Mouse (Mus musculus): ENCODE data around the gene Bcl9l. TPM values are rescaled to one million over a fixed set of nuclear protein-coding genes. Genes with fewer than 3 reads are reported as not detected.

Gene Bcl9l
- polyA plus RNA-seq, 1 experiment = 21.7 TPM

DNA sequence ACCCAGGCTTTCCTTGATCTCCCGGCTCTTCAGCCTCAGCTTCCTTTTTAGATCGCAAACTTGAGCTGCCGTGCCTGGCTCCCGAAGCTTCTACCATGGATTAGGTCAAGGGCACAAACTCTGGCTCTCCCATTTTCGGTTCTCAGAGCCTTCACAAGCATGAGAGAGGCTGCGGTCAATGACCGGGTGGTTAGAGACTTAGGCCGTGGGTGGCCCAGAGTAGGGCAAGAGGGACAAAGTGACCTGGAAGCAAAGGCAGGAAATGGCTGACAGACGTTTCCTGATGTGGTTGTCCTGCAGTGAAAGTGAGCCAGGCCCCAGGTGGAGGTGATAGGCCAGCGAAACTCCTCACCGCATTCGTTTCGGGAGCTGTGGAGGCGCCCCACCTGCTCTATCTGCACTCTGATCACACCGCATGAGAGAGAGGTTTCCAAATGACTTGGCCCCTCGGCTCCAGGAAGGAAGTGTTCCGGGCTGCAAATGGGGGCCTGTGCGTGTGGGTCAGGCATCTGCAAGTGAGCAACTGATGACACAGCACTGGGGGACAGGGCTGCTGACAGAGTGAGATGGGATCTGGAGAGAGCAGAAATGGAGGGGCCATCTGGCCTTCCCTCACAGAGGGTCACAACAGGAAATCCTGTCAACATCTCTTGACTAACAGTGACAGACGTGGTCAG lies 55.1 kb downstream of the Bcl9l start:
- DNase-seq (ENCODE audit: extremely low spot score in 1 of 2, low spot score in 1 of 2) = no peak

DNA sequence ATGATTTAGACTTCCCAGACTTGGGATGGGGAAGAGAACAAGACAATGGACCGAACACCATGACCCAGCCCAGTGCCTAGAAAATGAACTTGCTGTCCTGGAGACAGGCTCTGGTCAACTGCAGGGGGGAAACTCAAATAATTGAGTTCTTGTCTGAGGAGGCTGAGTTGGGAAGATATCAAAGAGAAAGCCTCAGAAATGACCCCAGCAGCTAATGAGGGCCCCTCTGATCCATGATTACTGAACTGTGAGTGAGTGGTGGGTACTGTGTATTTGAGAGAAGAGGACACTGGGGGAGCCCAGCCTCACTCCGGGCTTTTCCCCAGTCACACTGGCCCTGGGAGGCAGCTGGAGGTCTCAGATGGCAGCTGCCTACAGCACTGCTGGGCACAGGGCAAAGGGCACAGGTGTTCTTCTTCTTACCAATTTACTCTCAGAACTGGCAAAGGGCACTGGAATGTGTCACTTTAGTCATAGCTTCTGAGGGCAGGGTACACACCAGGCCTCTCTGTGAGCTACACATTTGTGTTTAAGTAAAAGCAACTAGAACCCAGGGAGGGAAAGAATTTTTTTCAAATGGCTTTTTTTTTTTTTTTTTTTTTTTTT lies 57.3 kb downstream of the Bcl9l start:
- DNase-seq (ENCODE audit: extremely low spot score in 1 of 2, low spot score in 1 of 2) = no peak

DNA sequence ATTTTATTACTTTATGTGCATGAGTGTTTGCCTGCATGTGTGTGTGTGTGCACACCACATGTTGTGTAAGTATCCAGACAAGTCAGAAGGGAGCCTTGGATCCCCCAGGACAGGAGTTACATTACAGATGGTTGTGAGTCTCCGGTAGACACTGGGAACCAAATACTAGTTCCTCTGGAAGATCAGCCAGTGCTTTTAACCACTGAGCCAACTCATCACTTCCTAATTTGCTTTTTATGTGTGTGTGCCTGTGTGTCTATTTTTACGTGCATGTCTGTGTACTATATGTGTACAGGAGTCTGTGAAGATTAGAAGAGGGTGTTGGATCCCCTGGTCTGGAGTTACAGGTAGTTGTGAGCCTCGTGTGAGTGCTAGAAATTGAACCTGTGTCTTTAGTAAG lies 58.1 kb downstream of the Bcl9l start:
- no peak for DNase-seq (ENCODE audit: extremely low spot score in 1 of 2, low spot score in 1 of 2)

DNA sequence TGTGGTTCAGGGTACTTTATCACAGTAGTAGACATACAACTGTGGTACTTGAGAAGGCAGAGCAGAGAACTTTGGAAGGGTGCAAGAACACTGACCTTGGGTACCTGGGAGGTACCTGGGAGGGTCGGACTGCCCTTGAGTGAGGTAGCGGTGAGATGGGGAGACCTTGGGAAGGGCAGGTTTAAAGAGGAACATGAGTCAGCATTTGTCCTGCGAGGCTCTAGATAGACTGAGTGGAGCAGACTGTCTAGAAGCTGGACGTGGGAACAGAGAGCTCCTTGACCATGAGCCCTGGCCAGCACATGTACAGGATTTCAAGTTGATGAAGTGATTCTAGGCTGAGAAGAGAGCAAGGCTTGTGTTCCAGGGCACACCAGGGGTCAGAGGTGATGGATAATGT lies 59.7 kb downstream of the Bcl9l start:
- no peak for DNase-seq (ENCODE audit: extremely low spot score in 1 of 2, low spot score in 1 of 2)

DNA sequence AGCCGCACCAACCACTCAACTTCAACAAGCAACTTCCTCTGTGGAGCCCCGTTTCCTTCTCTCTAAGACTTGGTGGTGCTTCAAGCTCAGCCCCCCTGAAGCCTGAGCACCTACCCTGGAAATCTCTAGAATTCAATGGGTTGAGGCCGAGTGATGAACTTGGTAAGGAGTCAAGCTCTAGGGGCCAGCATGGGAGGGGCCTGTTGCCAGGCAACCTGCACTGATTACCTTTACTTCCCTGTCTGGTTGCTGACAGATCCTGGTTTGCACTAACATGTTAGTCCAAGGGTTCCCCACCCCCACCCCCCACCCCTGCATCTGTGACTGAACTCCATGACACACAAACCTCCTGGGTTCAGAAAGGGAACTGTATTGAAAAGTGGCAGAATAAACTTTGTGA lies 62.4 kb downstream of the Bcl9l start:
- no peak for DNase-seq (ENCODE audit: extremely low spot score in 1 of 2, low spot score in 1 of 2)

DNA sequence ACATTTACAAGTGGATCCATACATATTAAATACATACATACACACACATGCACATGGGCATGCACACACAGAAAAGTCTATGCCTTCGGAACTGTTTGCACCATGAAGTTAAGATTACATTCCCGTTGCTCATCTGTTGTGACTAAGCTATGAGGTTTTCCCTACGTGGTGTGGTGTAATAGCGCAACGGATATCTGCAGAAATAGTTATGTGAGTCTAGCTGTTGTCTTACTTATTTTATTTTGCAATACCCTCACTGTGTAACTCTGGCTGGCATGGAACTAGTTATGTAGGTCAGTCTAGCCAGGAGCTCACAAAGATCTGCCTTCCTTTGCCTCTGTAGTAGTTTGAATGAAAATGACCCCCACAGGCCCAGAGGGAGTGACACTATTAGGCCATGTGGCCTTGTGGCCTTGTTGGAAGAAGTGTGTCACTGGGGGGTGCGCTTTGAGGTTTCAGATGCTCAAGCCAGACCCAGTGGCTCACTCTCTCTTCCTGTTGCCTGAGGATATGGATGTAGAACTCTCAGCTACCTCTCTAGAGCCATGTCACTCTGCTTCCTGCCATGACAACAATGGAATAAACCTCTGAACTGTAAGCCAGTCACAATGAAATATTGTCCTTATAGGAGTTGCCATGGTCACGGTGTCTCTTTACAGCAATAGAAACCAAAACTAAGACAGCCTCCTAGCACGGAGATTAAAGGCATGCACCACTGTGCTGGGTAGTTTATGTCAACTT lies 66.0 kb downstream of the Bcl9l start:
- DNase-seq (ENCODE audit: extremely low spot score in 1 of 2, low spot score in 1 of 2) = no peak

DNA sequence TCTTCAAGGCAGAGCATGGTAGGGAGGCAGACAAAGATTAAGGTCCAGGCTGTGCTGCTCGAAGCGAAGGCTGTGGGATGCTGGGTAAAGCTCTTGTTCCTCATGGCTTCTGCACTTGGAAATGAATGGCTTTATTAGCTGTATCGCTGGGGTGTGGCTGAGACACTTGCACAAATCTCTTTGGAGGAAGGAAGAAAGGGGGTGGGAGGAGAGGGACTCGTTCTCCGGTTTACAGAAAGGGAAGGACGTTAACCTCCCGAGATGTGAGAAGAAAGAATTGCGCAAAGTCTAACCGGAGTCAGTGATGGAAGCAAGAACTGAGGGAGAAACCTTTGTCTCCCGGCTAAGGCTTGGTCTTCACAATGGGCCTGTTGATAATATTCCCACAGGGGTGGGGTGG lies 68.5 kb downstream of the Bcl9l start:
- no peak for DNase-seq (ENCODE audit: extremely low spot score in 1 of 2, low spot score in 1 of 2)

DNA sequence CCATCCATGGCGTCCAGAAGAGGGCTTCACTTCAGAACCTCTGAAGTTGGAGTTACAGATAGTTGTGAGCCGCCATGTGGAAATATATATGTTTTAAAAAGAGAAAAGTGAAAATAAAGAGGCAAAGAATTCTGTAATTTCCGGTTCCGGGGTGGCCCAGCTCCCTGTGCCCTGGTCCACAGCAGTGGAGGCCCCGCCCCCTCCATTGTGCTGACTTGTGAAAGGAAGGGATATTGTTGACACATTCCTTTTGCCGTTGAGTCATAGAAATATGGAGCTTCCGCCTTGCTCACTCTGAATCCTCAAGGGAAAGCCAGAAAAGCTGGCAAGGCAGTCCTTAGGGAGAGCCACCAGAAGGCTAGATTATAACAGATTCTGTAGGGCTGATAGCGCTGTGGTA lies 69.5 kb downstream of the Bcl9l start:
- no peak for DNase-seq (ENCODE audit: extremely low spot score in 1 of 2, low spot score in 1 of 2)

Other genes starting within 250 kb of the Bcl9l start
- gene Cbl, start 248.8 kb upstream of the Bcl9l start, polyA plus RNA-seq (2012; rRNA removed) = 18.6 and 20.5 TPM in 2 replicates
- 1.1 TPM in 1 of 2 replicates, not detected in the other for gene Ccdc153, start 242.1 kb upstream of the Bcl9l start, polyA plus RNA-seq (2012; rRNA removed)
- gene Pdzd3, start 231.4 kb upstream of the Bcl9l start, polyA plus RNA-seq (2012; rRNA removed) = 0.74 and 0.82 TPM in 2 replicates
- 6.7 and 7.0 TPM in 2 replicates for gene Nlrx1, start 214.2 kb upstream of the Bcl9l start, polyA plus RNA-seq (2012; rRNA removed)
- 84.5 and 95.1 TPM in 2 replicates for gene Abcg4, start 194.2 kb upstream of the Bcl9l start, polyA plus RNA-seq (2012; rRNA removed)
- 32.1 and 32.3 TPM in 2 replicates for gene Hinfp, start 177.2 kb upstream of the Bcl9l start, polyA plus RNA-seq (2012; rRNA removed)
- 201 and 202 TPM in 2 replicates for gene C2cd2l, start 162.5 kb upstream of the Bcl9l start, polyA plus RNA-seq (2012; rRNA removed)
- gene Dpagt1, start 156.8 kb upstream of the Bcl9l start, polyA plus RNA-seq (2012; rRNA removed) = 21.1 and 22.9 TPM in 2 replicates
- 65.4 and 75.0 TPM in 2 replicates for gene H2afx, start 148.1 kb upstream of the Bcl9l start, polyA plus RNA-seq (2012; rRNA removed)
- 30.3 and 33.4 TPM in 2 replicates for gene Hmbs, start 138.6 kb upstream of the Bcl9l start, polyA plus RNA-seq (2012; rRNA removed)
- 44.1 and 47.2 TPM in 2 replicates for gene Vps11, start 121.2 kb upstream of the Bcl9l start, polyA plus RNA-seq (2012; rRNA removed)
- 51.3 and 54.5 TPM in 2 replicates for gene Hyou1, start 103.3 kb upstream of the Bcl9l start, polyA plus RNA-seq (2012; rRNA removed)
- 43.3 and 46.9 TPM in 2 replicates for gene Slc37a4, start 86.0 kb upstream of the Bcl9l start, polyA plus RNA-seq (2012; rRNA removed)
- 510 and 649 TPM in 2 replicates for gene Rps25, start 75.7 kb upstream of the Bcl9l start, polyA plus RNA-seq (2012; rRNA removed)
- gene Trappc4, start 75.2 kb upstream of the Bcl9l start, polyA plus RNA-seq (2012; rRNA removed) = 86.4 and 86.9 TPM in 2 replicates
- gene Ccdc84, start 64.3 kb upstream of the Bcl9l start, polyA plus RNA-seq (2012; rRNA removed) = 53.1 and 56.2 TPM in 2 replicates
- gene Foxr1, start 41.7 kb upstream of the Bcl9l start, polyA plus RNA-seq (2012; rRNA removed) = not detected in 2 replicates
- gene Upk2, start 27.8 kb upstream of the Bcl9l start, polyA plus RNA-seq (2012; rRNA removed) = 0.19 TPM in 1 of 2 replicates, not detected in the other
- gene Cxcr5, start 79.1 kb downstream of the Bcl9l start, polyA plus RNA-seq (2012; rRNA removed) = 0.04 TPM in 1 of 2 replicates, not detected in the other
- 40.9 and 44.6 TPM in 2 replicates for gene Ddx6, start 122.1 kb downstream of the Bcl9l start, polyA plus RNA-seq (2012; rRNA removed)
- gene Treh, start 190.4 kb downstream of the Bcl9l start, polyA plus RNA-seq (2012; rRNA removed) = 0.16 and 0.17 TPM in 2 replicates

All from frontal cortex, adult 2 months (tissue).